Mouse (Mus musculus) heart, postnatal 14 days (tissue): ENCODE measurements at regions not wholly inside any gene's neighbourhood (a gene's known extent, or its start where the extent isn't known, plus 50 kb on each side); places are given as distances from the start of the nearest gene placed in this dataset.
A peak's percentile ranks its signal among the peaks of the same experiment; 100 is the strongest.

Experiments used
- DNase-seq, 2 experiments: peaks; one replicate each; pipeline ENCODE4 v3.0.0; 2021 to 2022
- intact Hi-C: fragments of 180-260 bp; cut with DNase I; formaldehyde crosslinking; loops from one replicate; pipeline ENCODE4 v1.15.1; 2025

DNA sequence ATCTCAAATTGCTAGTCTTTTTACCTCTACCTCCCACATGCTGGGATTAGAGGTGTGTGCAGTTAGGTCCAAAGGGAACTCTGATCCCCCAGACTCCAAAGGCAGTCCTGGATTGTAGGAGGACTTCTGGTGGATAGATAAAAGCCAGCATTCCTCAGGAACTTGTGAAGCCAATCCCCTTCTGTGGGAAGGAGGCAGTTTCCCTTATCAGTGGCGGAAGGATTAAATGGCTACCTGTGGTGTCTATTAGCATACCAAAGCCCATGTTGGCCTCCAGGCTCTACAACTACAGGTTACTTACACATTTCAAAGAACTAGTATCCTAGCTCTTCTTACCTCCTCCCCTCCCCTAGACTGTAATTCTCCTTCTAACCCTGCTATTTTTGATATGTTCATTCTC lies 78.6 kb upstream of the Chd6 start:
- DNase-seq: no peak
- intact Hi-C loops: no loop called here

DNA sequence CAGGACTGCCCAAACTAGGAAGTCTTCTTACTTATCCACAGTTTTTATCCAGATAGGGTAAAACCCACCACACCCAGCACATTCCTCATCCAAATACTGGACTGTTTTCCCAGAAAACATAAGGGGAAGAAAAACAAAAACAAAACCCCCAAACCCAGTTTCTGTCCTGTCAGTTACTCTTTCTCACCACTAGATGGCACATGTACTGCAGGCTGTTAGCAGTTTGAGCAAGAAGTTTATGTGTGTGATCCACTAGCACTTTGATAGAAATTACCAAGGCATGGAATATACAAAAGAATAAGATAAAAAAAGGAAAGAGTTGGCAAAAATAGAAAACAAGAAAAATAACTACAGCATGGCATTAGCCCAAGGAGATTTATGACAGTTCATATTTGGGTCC lies 76.2 kb upstream of the Chd6 start:
- intact Hi-C loops: no loop called here
- no peak for DNase-seq

DNA sequence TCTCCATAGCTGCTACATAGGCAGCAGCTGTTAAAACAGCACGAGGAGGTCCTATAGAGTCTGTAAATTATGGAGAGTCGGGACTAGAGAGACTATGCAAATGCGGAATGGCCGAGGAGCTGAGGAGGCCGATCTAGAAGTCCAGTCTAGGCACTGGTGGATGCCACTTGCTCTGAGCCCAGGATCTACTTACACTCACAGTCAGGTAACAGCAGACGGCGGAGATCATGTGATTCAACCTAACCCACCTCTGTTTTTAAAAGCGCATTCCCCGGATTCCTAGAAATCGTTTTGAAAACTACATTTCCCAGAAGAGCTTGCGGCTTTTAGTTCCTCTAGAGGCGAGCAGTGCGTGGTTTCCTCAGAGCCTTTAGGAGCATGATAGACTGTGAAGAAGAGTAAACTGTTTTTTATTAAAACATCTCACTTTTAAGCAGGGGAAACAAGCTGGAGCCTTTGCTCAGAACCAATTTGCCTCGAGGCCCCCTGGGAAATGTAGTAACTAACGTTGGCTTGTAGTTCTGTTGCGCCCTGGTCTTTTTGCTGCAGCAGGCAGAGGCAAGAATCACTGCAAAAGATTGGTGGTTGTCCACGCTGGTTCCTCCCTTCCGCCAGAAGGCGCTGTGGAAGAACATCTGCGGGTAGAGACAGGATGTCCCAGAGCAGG lies 68.6 kb upstream of the Chd6 start:
- DNase-seq: peak; percentile 65 to 73
- intact Hi-C loops: no loop called here

DNA sequence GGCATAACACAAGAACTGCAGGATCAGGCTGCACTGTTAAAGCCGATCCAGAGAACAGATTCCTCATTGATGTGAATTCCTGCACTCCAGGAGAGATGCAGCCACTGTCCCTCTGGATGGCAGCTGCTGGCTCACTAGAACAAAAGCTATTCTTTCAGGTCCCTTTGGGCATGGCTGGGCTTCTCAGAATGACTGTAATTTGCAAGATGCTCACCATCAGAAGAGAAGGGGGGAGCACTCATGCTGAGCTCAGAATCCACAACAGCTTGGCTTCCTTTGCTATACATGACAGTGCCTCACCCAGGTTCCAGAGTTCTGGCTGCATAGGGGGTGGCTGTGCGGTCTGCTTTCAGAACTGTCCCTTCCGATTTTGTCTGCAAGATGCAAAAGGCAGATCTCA lies 57.8 kb upstream of the Chd6 start:
- DNase-seq: no peak
- intact Hi-C loops: no loop called here

DNA sequence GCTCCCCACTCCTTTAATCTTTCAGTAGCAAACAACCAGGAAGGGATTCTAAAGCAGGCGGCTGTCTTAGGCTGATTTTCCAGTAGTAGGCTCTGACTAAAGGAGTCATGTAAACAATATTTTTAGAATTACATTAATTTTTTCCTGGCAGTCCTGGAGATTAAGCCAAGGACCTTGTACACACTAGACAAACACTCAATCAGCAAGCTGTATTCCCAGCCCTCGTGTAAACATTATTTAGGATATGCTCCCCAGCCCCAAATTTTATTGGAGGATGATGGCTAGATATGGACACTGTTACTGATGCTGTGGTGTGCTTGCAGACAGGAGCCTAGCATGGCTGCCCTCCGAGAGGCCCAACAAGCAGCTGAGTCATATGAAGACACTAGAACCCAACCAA lies 56.6 kb upstream of the Chd6 start:
- intact Hi-C loops: no loop called here

GRCm38 (mm10) chr2:161164320-161164719 lies 55.4 kb upstream of the Chd6 start:
- no peak for DNase-seq
- intact Hi-C loops: no loop called here

More for the DNA sequence above, 56.6 kb upstream of the Chd6 start:
- DNase-seq: no peak
